Mouse (Mus musculus) hindbrain, postnatal 0 days (tissue): Measurements from ENCODE around the gene Fen1. TPM values are rescaled to one million over a fixed set of nuclear protein-coding genes. Genes with fewer than 3 reads are reported as not detected.

Experiments used
- ATAC-seq: fragments of 200-750 bp; cut with Nextera tagmentation; 2 replicates; pipeline ENCODE4 v1.8.0; 2017; ENCODE audit warnings: mild to moderate bottlenecking, moderate TSS enrichment, moderate library complexity
- DNase-seq: peaks from one replicate; pipeline ENCODE4 v3.0.0-alpha.2; 2015; ENCODE audit warnings: low spot score
- H3K27ac ChIP-seq: fragments of 300-500 bp; sonication (generic); 2 replicates; pipeline ENCODE4 v1.5.1; 2014; ENCODE audit warnings: mild to moderate bottlenecking
- H3K27me3 ChIP-seq: fragments of 300-500 bp; sonication (generic); 2 replicates; pipeline ENCODE4 v1.6.1; 2014; ENCODE audit warnings: low read length, mixed read lengths; ENCODE audit not compliant: insufficient read depth
- H3K36me3 ChIP-seq: fragments of 300-500 bp; sonication (generic); 2 replicates; pipeline ENCODE4 v1.6.1; 2014; ENCODE audit warnings: low read length, mixed read lengths; ENCODE audit not compliant: insufficient read depth
- H3K4me1 ChIP-seq: fragments of 300-500 bp; sonication (generic); 2 replicates; pipeline ENCODE4 v1.6.1; 2014; ENCODE audit warnings: antibody characterized with exemption, low read length, mixed read lengths; ENCODE audit not compliant: insufficient read depth
- H3K4me2 ChIP-seq: fragments of 300-500 bp; sonication (generic); 2 replicates; pipeline ENCODE4 v1.6.1; 2014; ENCODE audit warnings: low read depth, mild to moderate bottlenecking, low read length, moderate library complexity, mixed read lengths
- H3K4me3 ChIP-seq: fragments of 300-500 bp; sonication (generic); 2 replicates; pipeline ENCODE4 v1.5.1; 2014; ENCODE audit warnings: low read length
- H3K9ac ChIP-seq: fragments of 300-500 bp; sonication (generic); replicated peaks from 2 replicates; pipeline ENCODE4 v1.6.1; 2014; ENCODE audit warnings: mild to moderate bottlenecking, low read length, moderate library complexity, mixed read lengths
- H3K9me3 ChIP-seq: fragments of 300-500 bp; sonication (generic); 2 replicates; pipeline ENCODE4 v1.6.1; 2016; ENCODE audit warnings: low read length, mixed read lengths
- CTCF ChIP-seq: IDR thresholded peaks from 2 replicates; pipeline ENCODE4 v1.5.1; 2016; ENCODE audit warnings: antibody characterized with exemption, control low read depth, low read depth
- WGBS: fragments of 180-500 bp; shearing (Covaris S2); extraction: QIAGEN DNeasy Blood & Tissue Kit; methylation state at CpG from one replicate; pipeline ENCODE4 v1.1.7; 2014; 5-methylcytosine and 5-hydroxymethylcytosine counted together
- polyA plus RNA-seq: library from polyadenylated mRNA; unstranded; fragments of >200 nt; fragmentation: Nextera tagmentation; extraction: Ambion mirVana; gene quantifications from 2 replicates; pipeline ENCODE4 v1.2.1, GENCODE M21; 2015
- total RNA-seq: library from RNA; depleted of rRNA; stranded (reverse); fragments of >200 nt; gene quantifications from 2 replicates; pipeline ENCODE4 v1.2.3, GENCODE M21; 2014

The Fen1 gene
- total and polyA plus RNA-seq, 2 experiments from 2014 or later, result 28.4 to 30.5 TPM

- no peaks in the 10 kb centered on the region for H3K9me3 ChIP-seq
- peaks cover 11% of the 10 kb centered on the region; the same call in 1 of the 2 replicates for H3K4me1 ChIP-seq
- peak overlapping the region; percentile 80 for H3K4me2 ChIP-seq
- no peaks in the 10 kb centered on the region for H3K27me3 ChIP-seq
- TF ChIP-seq CTCF, result no peak
- under 1% methylated on average over 35 of the region's 35 CpGs for whole genome bisulfite sequencing
- peak overlapping the region; percentile 99 for H3K9ac ChIP-seq
- H3K36me3 ChIP-seq, result peaks cover 13% of the 10 kb centered on the region
- H3K4me3 ChIP-seq, result peak overlapping the region; percentile 94
- peak; percentile 90 for DNase-seq
- H3K27ac ChIP-seq, result peak overlapping the region; percentile 97
- ATAC-seq, result peak; percentile 79
These were observed 20.5 kb downstream of the Fen1 start for GRCm38 (mm10) chr19:10183299-10183983.

- ATAC-seq, result peak; percentile 96
- Histone ChIP-seq H3K4me2 (peak within 1 kb of the TSS; percentile 80), H3K27me3 (no peaks in the 10 kb centered on the region), H3K4me1 (peaks cover 11% of the 10 kb centered on the region; the same call in 1 of the 2 replicates), H3K4me3 (peak within 1 kb of the TSS; percentile 94), H3K9me3 (no peaks in the 10 kb centered on the region), H3K27ac (peak within 1 kb of the TSS; percentile 97), H3K9ac (peak within 1 kb of the TSS; percentile 99), H3K36me3 (peaks cover 13% of the 10 kb centered on the region)
- WGBS, result 2% methylated on average over 67 of the region's 70 CpGs
- peak; percentile 98 for DNase-seq
- peak; percentile 64 for TF ChIP-seq CTCF
These were observed 21.2 kb downstream of the Fen1 start, which contains the start of gene Fads1 for GRCm38 (mm10) chr19:10182670-10183298. Fads1 (plus strand) TSS chr19:10182888.

DNA sequence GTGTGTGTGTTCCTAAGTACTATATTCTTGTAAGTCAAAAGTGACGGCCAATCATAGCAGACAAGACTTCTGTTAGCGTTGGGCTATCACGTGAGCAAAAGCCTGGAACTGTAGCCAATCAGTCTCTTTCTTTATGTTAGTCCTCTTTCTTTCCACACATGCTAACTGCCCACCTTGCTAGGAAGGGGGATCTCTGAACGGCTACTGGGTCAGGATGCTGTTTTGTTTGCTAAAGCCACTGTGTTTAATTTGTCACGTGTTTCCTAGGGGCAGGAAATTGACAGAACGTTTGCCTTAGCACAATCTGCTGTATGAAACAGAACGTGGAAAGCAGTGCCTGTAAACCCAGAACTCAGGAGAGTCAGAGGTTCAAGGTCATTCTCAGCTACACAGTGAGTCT lies 21.8 kb downstream of the Fen1 start:
- ATAC-seq, result no peak
- TF ChIP-seq CTCF, result no peak
- H3K4me3 ChIP-seq, result peak overlapping the region; percentile 94
- peak overlapping the region; percentile 97; the same call in 1 of the 2 replicates for H3K27ac ChIP-seq
- peak overlapping the region; percentile 80 for H3K4me2 ChIP-seq
- WGBS, result 22% methylated on average over 7 of the region's 7 CpGs
- DNase-seq, result peak; percentile 47
- H3K27me3 ChIP-seq, result no peaks in the 10 kb centered on the region
- no peaks in the 10 kb centered on the region for H3K9me3 ChIP-seq
- H3K36me3 ChIP-seq, result peaks cover 13% of the 10 kb centered on the region
- H3K9ac ChIP-seq, result peak overlapping the region; percentile 99
- H3K4me1 ChIP-seq, result peaks cover 11% of the 10 kb centered on the region; the same call in 1 of the 2 replicates

DNA sequence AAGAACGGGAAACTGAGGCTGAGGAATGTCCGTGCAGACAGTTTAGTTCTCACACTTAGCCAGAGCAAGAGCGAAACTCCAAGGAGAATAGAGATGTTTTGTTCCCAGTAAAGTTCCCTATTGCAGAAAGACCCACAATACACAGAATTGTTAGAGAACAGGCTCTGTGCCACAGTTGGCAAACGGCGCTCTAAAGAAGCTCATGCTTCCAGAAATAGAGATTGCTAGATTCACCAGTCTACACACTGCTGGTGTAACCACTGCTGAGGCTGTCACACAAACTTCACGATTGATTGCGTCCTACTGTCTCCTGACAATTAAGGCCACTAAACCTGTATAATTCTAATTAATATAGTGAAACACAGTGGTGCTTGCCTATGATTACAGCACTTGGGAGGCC lies 22.7 kb downstream of the Fen1 start:
- Histone ChIP-seq H3K4me3 (no peak overlapping the region), H3K36me3 (peaks cover 4% of the 10 kb centered on the region), H3K4me1 (peaks cover 11% of the 10 kb centered on the region; the same call in 1 of the 2 replicates), H3K9me3 (no peaks in the 10 kb centered on the region), H3K4me2 (no peak overlapping the region), H3K9ac (no peak overlapping the region), H3K27ac (no peak overlapping the region), H3K27me3 (no peaks in the 10 kb centered on the region)
- 66% methylated on average over 7 of the region's 7 CpGs for WGBS
- ATAC-seq, result no peak
- TF ChIP-seq CTCF, result no peak
- no peak for DNase-seq

DNA sequence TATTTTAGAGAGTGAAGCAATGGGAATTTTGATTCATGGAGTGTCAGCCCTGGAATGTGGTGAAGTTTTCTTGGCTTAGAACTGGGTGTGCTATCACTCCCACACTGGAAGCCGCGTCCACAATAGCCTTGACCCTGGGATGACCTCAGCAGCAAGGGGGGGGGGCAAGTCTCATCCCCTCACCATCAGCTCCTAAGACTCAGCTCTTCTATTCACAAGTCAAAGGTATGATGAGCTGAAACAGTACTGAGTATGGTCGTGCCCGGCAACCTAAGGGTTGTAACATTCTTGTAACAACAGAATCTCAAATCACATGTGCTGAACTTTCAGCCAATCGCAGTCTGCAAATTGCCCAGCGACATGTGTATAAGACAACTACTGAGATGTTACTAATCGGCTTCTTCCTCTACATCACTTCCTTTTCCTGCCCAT lies 27.0 kb downstream of the Fen1 start:
- Histone ChIP-seq H3K4me3 (no peak overlapping the region), H3K4me1 (no peaks in the 10 kb centered on the region), H3K9me3 (no peaks in the 10 kb centered on the region), H3K4me2 (no peak overlapping the region), H3K36me3 (no peaks in the 10 kb centered on the region), H3K9ac (no peak overlapping the region), H3K27me3 (no peaks in the 10 kb centered on the region), H3K27ac (no peak overlapping the region)
- ATAC-seq, result no peak
- WGBS, result 61% methylated on average over 7 of the region's 7 CpGs
- no peak for DNase-seq
- TF ChIP-seq CTCF, result no peak

DNA sequence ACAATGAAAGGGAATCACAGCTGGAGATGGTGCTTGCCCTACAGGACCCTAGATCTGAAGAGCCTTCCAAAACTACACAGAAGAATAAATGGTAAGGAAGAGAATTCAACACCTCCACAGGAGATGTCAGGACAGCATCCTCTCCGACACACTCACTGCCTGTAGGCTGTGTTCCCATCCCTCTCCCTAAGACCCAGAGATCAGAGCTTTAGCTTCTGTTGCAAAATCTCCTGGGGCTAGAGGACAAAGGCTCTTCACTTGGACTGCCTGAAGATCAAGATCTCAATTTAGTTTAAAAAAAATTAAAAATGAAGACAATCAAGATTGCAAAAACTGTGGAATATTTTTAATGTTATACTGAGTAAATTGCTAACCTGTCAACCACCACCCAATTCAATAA lies 27.5 kb downstream of the Fen1 start:
- Histone ChIP-seq H3K27ac (no peak overlapping the region), H3K9me3 (no peaks in the 10 kb centered on the region), H3K4me3 (no peak overlapping the region), H3K27me3 (no peaks in the 10 kb centered on the region), H3K36me3 (no peaks in the 10 kb centered on the region), H3K4me2 (no peak overlapping the region), H3K4me1 (no peaks in the 10 kb centered on the region), H3K9ac (no peak overlapping the region)
- TF ChIP-seq CTCF, result no peak
- ATAC-seq (no peak), DNase-seq (no peak)
- 49% methylated on average over 1 of the region's 1 CpGs for WGBS
